Mouse (Mus musculus) intestine, embryonic 16.5 days (tissue): Measurements from ENCODE around the gene Kcnc4. TPM values are rescaled to one million over a fixed set of nuclear protein-coding genes. Genes with fewer than 3 reads are reported as not detected.

Experiments used
- ATAC-seq: fragments of 200-750 bp; cut with Nextera tagmentation; 2 replicates; pipeline ENCODE4 v1.8.0; 2017; ENCODE audit warnings: moderate TSS enrichment, moderate library complexity
- H3K27ac ChIP-seq: fragments of 300-500 bp; sonication (generic); 2 replicates; pipeline ENCODE4 v1.5.1; 2014; ENCODE audit warnings: mild to moderate bottlenecking, low read length
- H3K27me3 ChIP-seq: fragments of 300-500 bp; sonication (generic); replicated peaks from 2 replicates; pipeline ENCODE4 v1.6.1; 2014; ENCODE audit warnings: low read length, control low read depth, mixed read lengths; ENCODE audit not compliant: control insufficient read depth, insufficient read depth
- H3K36me3 ChIP-seq: fragments of 300-500 bp; sonication (generic); 2 replicates; pipeline ENCODE4 v1.6.1; 2014; ENCODE audit warnings: low read length, control low read depth; ENCODE audit not compliant: control insufficient read depth, insufficient read depth
- H3K4me1 ChIP-seq: fragments of 300-500 bp; sonication (generic); 2 replicates; pipeline ENCODE4 v1.6.1; 2014; ENCODE audit warnings: low read length, control low read depth, mixed read lengths; ENCODE audit not compliant: control insufficient read depth, insufficient read depth
- H3K4me2 ChIP-seq: fragments of 300-500 bp; sonication (generic); 2 replicates; pipeline ENCODE4 v1.6.1; 2014; ENCODE audit warnings: low read depth, low read length, control low read depth
- H3K4me3 ChIP-seq: fragments of 300-500 bp; sonication (generic); 2 replicates; pipeline ENCODE4 v1.5.1; 2014; ENCODE audit warnings: mild to moderate bottlenecking, low read length
- H3K9ac ChIP-seq: fragments of 300-500 bp; sonication (generic); 2 replicates; pipeline ENCODE4 v1.6.1; 2014; ENCODE audit warnings: low read depth, low read length
- H3K9me3 ChIP-seq: fragments of 300-500 bp; sonication (generic); 2 replicates; pipeline ENCODE4 v1.6.1; 2016; ENCODE audit warnings: low read length, control low read depth; ENCODE audit not compliant: control insufficient read depth
- WGBS: fragments of 180-500 bp; shearing (Covaris S2); extraction: QIAGEN DNeasy Blood & Tissue Kit; methylation state at CpG from one replicate; pipeline ENCODE4 v1.1.7; 2014; 5-methylcytosine and 5-hydroxymethylcytosine counted together
- polyA plus RNA-seq: library from polyadenylated mRNA; unstranded; fragments of >200 nt; fragmentation: Nextera tagmentation; extraction: Ambion mirVana; gene quantifications from 2 replicates; pipeline ENCODE4 v1.2.1, GENCODE M21; 2015

Gene Kcnc4
- polyA plus RNA-seq, 1 experiment from 2014 or later, result not detected

- H3K27ac ChIP-seq, result no peak overlapping the region
- no peaks in the 10 kb centered on the region for H3K36me3 ChIP-seq
- H3K4me2 ChIP-seq, result no peak overlapping the region
- H3K4me3 ChIP-seq, result no peak overlapping the region
- H3K4me1 ChIP-seq, result no peaks in the 10 kb centered on the region
- no peaks in the 10 kb centered on the region for H3K9me3 ChIP-seq
- ATAC-seq, result no peak
- no peak overlapping the region for H3K9ac ChIP-seq
- H3K27me3 ChIP-seq, result peaks cover 12% of the 10 kb centered on the region
- WGBS, result 5% methylated on average over 6 of the region's 6 CpGs
These were observed 7.2 kb upstream of the Kcnc4 start for GRCm38 (mm10) chr3:107466577-107466976.

GRCm38 (mm10) chr3:107462160-107462559, 2.8 kb upstream of the Kcnc4 start:
- no peak for ATAC-seq
- WGBS, result 18% methylated on average over 5 of the region's 5 CpGs

GRCm38 (mm10) chr3:107459773-107460431, 550 bp upstream of the Kcnc4 start:
- Histone ChIP-seq H3K4me3 (peak overlapping the region; percentile 53), H3K9me3 (no peaks in the 10 kb centered on the region), H3K9ac (peak overlapping the region; percentile 33; the same call in 1 of the 2 replicates), H3K27me3 (peaks cover 78% of the 10 kb centered on the region), H3K27ac (no peak overlapping the region), H3K4me1 (peaks cover 19% of the 10 kb centered on the region), H3K4me2 (peak overlapping the region; percentile 88), H3K36me3 (no peaks in the 10 kb centered on the region)
- peak; percentile 52 for ATAC-seq
- under 1% methylated on average over 55 of the region's 69 CpGs for WGBS

More at GRCm38 (mm10) chr3:107462160-107462559, 2.8 kb upstream of the Kcnc4 start:
- Histone ChIP-seq H3K36me3 (no peaks in the 10 kb centered on the region), H3K9me3 (no peaks in the 10 kb centered on the region), H3K27me3 (peaks cover 56% of the 10 kb centered on the region), H3K4me1 (peaks cover 19% of the 10 kb centered on the region), H3K27ac (no peak overlapping the region), H3K4me3 (no peak overlapping the region), H3K9ac (no peak overlapping the region), H3K4me2 (no peak overlapping the region)

GRCm38 (mm10) chr3:107458528-107459195, 690 bp downstream of the Kcnc4 start:
- Histone ChIP-seq H3K9ac (peak overlapping the region; percentile 33; the same call in 1 of the 2 replicates), H3K27ac (no peak overlapping the region), H3K36me3 (no peaks in the 10 kb centered on the region), H3K4me3 (peak overlapping the region; percentile 53), H3K9me3 (no peaks in the 10 kb centered on the region), H3K4me2 (peak overlapping the region; percentile 88), H3K4me1 (peaks cover 19% of the 10 kb centered on the region), H3K27me3 (peaks cover 79% of the 10 kb centered on the region)
- 0 out of 2 replicates have a peak, but pooled peaks have one; percentile 2 for ATAC-seq
- WGBS, result under 1% methylated on average over 48 of the region's 51 CpGs

GRCm38 (mm10) chr3:107458104-107458503, 1.2 kb downstream of the Kcnc4 start:
- Histone ChIP-seq H3K27ac (no peak overlapping the region), H3K4me3 (peak overlapping the region; percentile 53; the same call in 1 of the 2 replicates), H3K9me3 (no peaks in the 10 kb centered on the region), H3K4me2 (peak overlapping the region; percentile 88), H3K4me1 (peaks cover 19% of the 10 kb centered on the region), H3K36me3 (no peaks in the 10 kb centered on the region), H3K27me3 (peaks cover 78% of the 10 kb centered on the region), H3K9ac (no peak overlapping the region)
- WGBS, result 3% methylated on average over 23 of the region's 23 CpGs
- no peak for ATAC-seq

- Histone ChIP-seq H3K4me3 (no peak overlapping the region), H3K9ac (no peak overlapping the region), H3K36me3 (no peaks in the 10 kb centered on the region), H3K4me1 (peaks cover 9% of the 10 kb centered on the region), H3K4me2 (no peak overlapping the region), H3K27me3 (peaks cover 44% of the 10 kb centered on the region), H3K27ac (no peak overlapping the region), H3K9me3 (no peaks in the 10 kb centered on the region)
- no peak for ATAC-seq
- 69% methylated on average over 4 of the region's 4 CpGs for WGBS
These were observed 5.1 kb downstream of the Kcnc4 start for GRCm38 (mm10) chr3:107454280-107454679.

- WGBS, result 60% methylated on average over 3 of the region's 3 CpGs
- no peak overlapping the region for H3K4me3 ChIP-seq
- no peak overlapping the region for H3K4me2 ChIP-seq
- no peaks in the 10 kb centered on the region for H3K36me3 ChIP-seq
- no peaks in the 10 kb centered on the region for H3K27me3 ChIP-seq
- H3K27ac ChIP-seq, result no peak overlapping the region
- H3K4me1 ChIP-seq, result no peaks in the 10 kb centered on the region
- peak; percentile 59; the same call in 1 of the 2 replicates for ATAC-seq
- no peak overlapping the region for H3K9ac ChIP-seq
- no peaks in the 10 kb centered on the region for H3K9me3 ChIP-seq
These were observed 12.5 kb downstream of the Kcnc4 start for GRCm38 (mm10) chr3:107446822-107447221.

GRCm38 (mm10) chr3:107443866-107444265, 15.5 kb downstream of the Kcnc4 start:
- Histone ChIP-seq H3K27ac (no peak overlapping the region), H3K9me3 (no peaks in the 10 kb centered on the region), H3K9ac (no peak overlapping the region), H3K4me3 (no peak overlapping the region), H3K4me1 (no peaks in the 10 kb centered on the region), H3K4me2 (no peak overlapping the region), H3K27me3 (no peaks in the 10 kb centered on the region), H3K36me3 (no peaks in the 10 kb centered on the region)
- 73% methylated on average over 5 of the region's 5 CpGs for WGBS
- ATAC-seq, result no peak

- H3K36me3 ChIP-seq, result no peaks in the 10 kb centered on the region
- WGBS, result 80% methylated on average over 11 of the region's 11 CpGs
These were observed 17.2 kb downstream of the Kcnc4 start for GRCm38 (mm10) chr3:107442191-107442590.

More at GRCm38 (mm10) chr3:107442191-107442590, 17.2 kb downstream of the Kcnc4 start:
- Histone ChIP-seq H3K27ac (no peak overlapping the region), H3K27me3 (no peaks in the 10 kb centered on the region), H3K4me2 (no peak overlapping the region), H3K4me3 (no peak overlapping the region), H3K9ac (no peak overlapping the region), H3K9me3 (no peaks in the 10 kb centered on the region), H3K4me1 (no peaks in the 10 kb centered on the region)
- ATAC-seq, result no peak
